Mouse (Mus musculus) hindbrain, embryonic 16.5 days (tissue): ENCODE data around the gene Serpina3b. TPM values are rescaled to one million over a fixed set of nuclear protein-coding genes. Genes with fewer than 3 reads are reported as not detected.

ENCODE experiments used
- ATAC-seq: fragments of 200-750 bp; cut with Nextera tagmentation; 2 replicates; pipeline ENCODE4 v1.8.0; 2017; ENCODE audit warnings: moderate TSS enrichment, moderate library complexity
- H3K27ac ChIP-seq: fragments of 300-500 bp; sonication (generic); 2 replicates; pipeline ENCODE4 v1.5.1; 2014; ENCODE audit warnings: low read depth, mild to moderate bottlenecking, control low read depth, low read length, moderate library complexity
- H3K27me3 ChIP-seq: fragments of 300-500 bp; sonication (generic); replicated peaks from 2 replicates; pipeline ENCODE4 v1.6.1; 2014; ENCODE audit warnings: low read length; ENCODE audit not compliant: control insufficient read depth, insufficient read depth
- H3K36me3 ChIP-seq: fragments of 300-500 bp; sonication (generic); 2 replicates; pipeline ENCODE4 v1.6.1; 2014; ENCODE audit warnings: mild to moderate bottlenecking, low read length, moderate library complexity, mixed read lengths; ENCODE audit not compliant: control insufficient read depth, insufficient read depth
- H3K4me1 ChIP-seq: fragments of 300-500 bp; sonication (generic); 2 replicates; pipeline ENCODE4 v1.6.1; 2014; ENCODE audit warnings: low read depth, low read length; ENCODE audit not compliant: control insufficient read depth, insufficient read depth
- H3K4me2 ChIP-seq: fragments of 300-500 bp; sonication (generic); 2 replicates; pipeline ENCODE4 v1.6.1; 2014; ENCODE audit warnings: mild to moderate bottlenecking, low read length, control low read depth, moderate library complexity
- H3K4me3 ChIP-seq: fragments of 300-500 bp; sonication (generic); 2 replicates; pipeline ENCODE4 v1.5.1; 2014; ENCODE audit warnings: mild to moderate bottlenecking, low read length, control low read depth, moderate library complexity
- H3K9ac ChIP-seq: fragments of 300-500 bp; sonication (generic); 2 replicates; pipeline ENCODE4 v1.6.1; 2014; ENCODE audit warnings: low read depth, mild to moderate bottlenecking, control low read depth, low read length, moderate library complexity
- H3K9me3 ChIP-seq: fragments of 300-500 bp; sonication (generic); 2 replicates; pipeline ENCODE4 v1.6.1; 2014; ENCODE audit warnings: mild to moderate bottlenecking, low read length, moderate library complexity; ENCODE audit not compliant: control insufficient read depth
- WGBS: fragments of 180-500 bp; shearing (Covaris S2); extraction: QIAGEN DNeasy Blood & Tissue Kit; methylation state at CpG from one replicate; pipeline ENCODE4 v1.1.7; 2014; 5-methylcytosine and 5-hydroxymethylcytosine counted together
- polyA plus RNA-seq: library from polyadenylated mRNA; unstranded; fragments of >200 nt; fragmentation: Nextera tagmentation; extraction: Ambion mirVana; gene quantifications from 2 replicates; pipeline ENCODE4 v1.2.1, GENCODE M21; 2015

The Serpina3b gene
- polyA plus RNA-seq, 1 experiment from 2014 or later: not detected

DNA sequence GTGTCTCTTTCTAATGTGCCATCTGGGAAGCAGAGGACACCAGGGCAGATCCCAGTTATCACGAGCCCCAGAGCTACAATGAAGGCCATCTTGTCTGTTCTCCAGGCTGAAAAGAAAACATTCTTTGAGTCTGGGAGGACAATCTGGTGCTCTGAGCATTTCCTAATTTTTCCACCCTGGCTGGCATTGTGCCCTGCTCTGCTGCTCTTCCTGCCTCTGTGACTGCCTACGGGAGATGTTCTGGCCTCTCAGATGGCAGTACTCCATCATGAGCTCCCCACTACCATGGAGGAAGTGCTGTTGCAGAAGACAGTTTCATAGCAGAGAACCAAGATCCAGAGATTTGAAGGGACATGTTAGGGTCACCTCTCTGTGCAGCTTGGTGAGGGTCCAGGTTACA lies 24.2 kb downstream of the Serpina3b start:
- 76% methylated on average over 2 of the region's 2 CpGs for WGBS
- no peaks in the 10 kb centered on the region for H3K9me3 ChIP-seq
- no peak overlapping the region for H3K9ac ChIP-seq
- H3K27ac ChIP-seq: no peak overlapping the region
- H3K36me3 ChIP-seq: no peaks in the 10 kb centered on the region
- no peak overlapping the region for H3K4me3 ChIP-seq
- H3K4me1 ChIP-seq: no peaks in the 10 kb centered on the region
- no peak for ATAC-seq
- H3K4me2 ChIP-seq: no peak overlapping the region
- H3K27me3 ChIP-seq: no peaks in the 10 kb centered on the region

GRCm38 (mm10) chr12:104153041-104153645 lies 25.3 kb downstream of the Serpina3b start:
- ATAC-seq: no peak
- H3K4me3 ChIP-seq: no peak overlapping the region
- no peaks in the 10 kb centered on the region for H3K27me3 ChIP-seq
- H3K9me3 ChIP-seq: no peaks in the 10 kb centered on the region
- H3K9ac ChIP-seq: no peak overlapping the region
- H3K27ac ChIP-seq: no peak overlapping the region
- H3K4me2 ChIP-seq: no peak overlapping the region
- no peaks in the 10 kb centered on the region for H3K4me1 ChIP-seq
- H3K36me3 ChIP-seq: no peaks in the 10 kb centered on the region
- 86% methylated on average over 3 of the region's 3 CpGs for WGBS

DNA sequence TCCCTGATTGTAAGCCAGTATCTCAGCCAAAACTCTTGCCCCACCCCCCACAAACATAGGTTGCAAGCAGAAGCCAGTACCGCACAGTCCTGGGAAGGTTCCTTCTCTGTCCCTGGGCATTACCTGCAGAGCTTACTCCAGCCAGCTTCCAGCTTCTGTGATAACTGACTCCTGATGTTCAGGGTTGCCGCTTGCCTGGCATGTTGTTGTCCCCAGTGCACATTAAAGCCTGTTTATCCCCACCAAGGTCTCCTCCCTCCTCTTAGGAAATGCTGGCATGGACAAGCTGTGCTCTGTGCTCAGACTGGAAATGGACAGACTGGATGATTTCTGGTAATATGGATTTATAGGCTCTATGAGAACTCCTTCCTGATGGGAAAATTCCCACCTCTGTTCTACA lies 25.9 kb downstream of the Serpina3b start, which contains the start of gene Serpina3c:
Gene Serpina3c (minus strand): TSS at position 215 of the 400 bp plus-strand sequence.
- 95% methylated on average over 2 of the region's 2 CpGs for WGBS
- Histone ChIP-seq H3K4me1 (no peaks in the 10 kb centered on the region), H3K36me3 (no peaks in the 10 kb centered on the region), H3K27ac (no peak within 1 kb of the TSS), H3K4me3 (no peak within 1 kb of the TSS), H3K27me3 (no peaks in the 10 kb centered on the region), H3K9ac (no peak within 1 kb of the TSS), H3K4me2 (no peak within 1 kb of the TSS), H3K9me3 (no peaks in the 10 kb centered on the region)
- ATAC-seq: no peak

GRCm38 (mm10) chr12:104174747-104175146 lies 47.0 kb downstream of the Serpina3b start:
- Histone ChIP-seq H3K9me3 (no peaks in the 10 kb centered on the region), H3K27me3 (no peaks in the 10 kb centered on the region), H3K27ac (no peak overlapping the region), H3K4me3 (no peak overlapping the region), H3K9ac (no peak overlapping the region), H3K4me2 (no peak overlapping the region), H3K4me1 (no peaks in the 10 kb centered on the region), H3K36me3 (no peaks in the 10 kb centered on the region)
- no peak for ATAC-seq
- 68% methylated on average over 3 of the region's 3 CpGs for WGBS

DNA sequence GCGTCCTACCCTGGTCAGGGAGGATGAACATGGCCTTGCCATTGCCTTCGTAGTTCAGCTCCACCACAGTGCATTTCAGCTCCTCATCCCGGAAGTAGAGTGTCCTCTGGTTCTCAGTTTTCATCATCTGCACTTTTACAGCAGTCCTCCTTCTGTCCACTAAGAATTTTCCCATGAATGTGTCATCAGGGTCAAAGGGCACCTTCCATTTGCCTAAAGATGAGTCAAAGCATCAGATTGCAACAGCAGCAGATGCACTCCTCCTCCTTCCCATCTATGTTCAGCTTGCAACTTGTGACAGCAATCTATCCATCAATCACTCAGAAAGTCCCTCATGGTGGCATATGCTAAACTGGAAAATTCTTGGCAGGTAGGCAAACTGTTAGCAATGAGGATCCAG lies 47.8 kb downstream of the Serpina3b start:
- ATAC-seq: no peak
- H3K27ac ChIP-seq: no peak overlapping the region
- 85% methylated on average over 3 of the region's 3 CpGs for WGBS
- no peak overlapping the region for H3K9ac ChIP-seq
- no peaks in the 10 kb centered on the region for H3K4me1 ChIP-seq
- no peak overlapping the region for H3K4me2 ChIP-seq
- no peaks in the 10 kb centered on the region for H3K9me3 ChIP-seq
- no peak overlapping the region for H3K4me3 ChIP-seq
- H3K27me3 ChIP-seq: no peaks in the 10 kb centered on the region
- no peaks in the 10 kb centered on the region for H3K36me3 ChIP-seq

GRCm38 (mm10) chr12:104178577-104178976 lies 50.8 kb downstream of the Serpina3b start:
- Histone ChIP-seq H3K27me3 (no peaks in the 10 kb centered on the region), H3K9ac (no peak overlapping the region), H3K4me1 (no peaks in the 10 kb centered on the region), H3K4me3 (no peak overlapping the region), H3K9me3 (no peaks in the 10 kb centered on the region), H3K4me2 (no peak overlapping the region), H3K36me3 (no peaks in the 10 kb centered on the region), H3K27ac (no peak overlapping the region)
- ATAC-seq: no peak

DNA sequence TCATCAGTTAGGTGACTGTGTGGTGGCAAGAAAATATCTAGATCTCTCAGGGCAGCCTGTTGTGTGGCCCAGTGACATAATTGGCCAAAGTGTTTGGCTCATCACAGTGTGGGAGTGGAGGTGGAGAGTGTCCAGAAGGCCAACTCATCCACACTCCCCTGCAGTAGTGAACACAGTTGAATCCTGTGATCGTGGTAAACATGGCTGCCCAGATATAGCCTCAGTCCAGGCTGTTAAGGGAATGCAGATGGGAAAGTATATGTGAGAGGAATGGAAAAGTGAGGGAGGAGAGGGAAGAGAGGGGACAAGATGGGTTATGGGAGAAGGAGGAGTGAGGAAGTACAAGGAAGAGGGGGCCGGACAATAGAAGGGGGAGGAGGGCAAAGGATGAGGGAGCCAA lies 51.2 kb downstream of the Serpina3b start:
- Histone ChIP-seq H3K4me3 (no peak overlapping the region), H3K36me3 (no peaks in the 10 kb centered on the region), H3K4me2 (no peak overlapping the region), H3K9me3 (no peaks in the 10 kb centered on the region), H3K4me1 (no peaks in the 10 kb centered on the region), H3K27ac (no peak overlapping the region), H3K27me3 (no peaks in the 10 kb centered on the region), H3K9ac (no peak overlapping the region)
- no peak for ATAC-seq
- 87% methylated on average over 2 of the region's 2 CpGs for WGBS

DNA sequence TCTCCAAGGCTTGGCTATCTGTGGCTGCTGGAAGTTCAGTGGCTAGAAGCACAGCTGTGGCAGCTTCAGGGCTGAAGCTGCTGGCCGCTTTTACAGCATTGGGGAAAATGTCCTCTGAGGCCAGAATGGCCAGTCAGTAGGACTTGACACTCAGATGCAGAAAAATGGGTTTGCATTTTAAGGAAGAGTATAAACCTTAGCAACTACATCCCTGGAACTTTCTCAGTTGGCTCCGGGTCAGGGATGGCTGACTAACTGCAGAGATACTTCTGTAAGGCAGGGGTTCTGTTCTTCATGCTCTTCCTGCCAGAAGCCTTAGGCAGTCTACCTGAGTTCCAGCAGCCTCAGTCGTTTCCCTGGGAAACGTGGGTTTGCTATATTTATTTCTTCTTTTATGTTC lies 57.2 kb downstream of the Serpina3b start:
- no peak overlapping the region for H3K9ac ChIP-seq
- H3K4me2 ChIP-seq: no peak overlapping the region
- H3K27me3 ChIP-seq: no peaks in the 10 kb centered on the region
- ATAC-seq: no peak
- no peaks in the 10 kb centered on the region for H3K36me3 ChIP-seq
- H3K27ac ChIP-seq: no peak overlapping the region
- no peaks in the 10 kb centered on the region for H3K9me3 ChIP-seq
- H3K4me3 ChIP-seq: no peak overlapping the region
- WGBS: 81% methylated on average over 4 of the region's 4 CpGs
- H3K4me1 ChIP-seq: no peaks in the 10 kb centered on the region

DNA sequence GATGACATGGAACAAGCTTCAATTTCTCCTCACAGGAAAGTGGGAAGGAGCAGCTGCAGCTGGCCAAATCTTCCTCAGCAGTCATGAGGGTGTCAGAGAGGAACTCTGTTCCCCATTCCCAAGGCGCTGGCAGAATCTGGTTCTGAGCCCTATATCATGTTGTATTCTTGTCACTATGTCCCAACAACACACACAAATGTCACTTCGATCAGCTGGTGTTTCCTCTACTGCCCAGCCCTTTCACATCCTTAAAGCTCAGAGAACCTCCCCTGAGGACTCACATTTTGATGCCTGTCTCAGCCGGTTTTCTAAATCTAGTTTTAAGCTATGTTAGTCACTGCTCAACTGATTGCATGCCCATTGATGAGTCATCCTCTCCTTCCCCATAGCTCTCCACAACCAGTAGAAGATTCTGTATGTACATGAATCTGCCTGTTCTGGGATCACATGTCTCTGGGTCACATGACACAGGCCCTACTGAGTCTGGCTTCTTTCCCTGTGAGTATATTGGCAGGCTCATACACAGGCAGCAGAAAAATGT lies 58.3 kb downstream of the Serpina3b start:
- Histone ChIP-seq H3K4me1 (no peaks in the 10 kb centered on the region), H3K4me3 (no peak overlapping the region), H3K9ac (no peak overlapping the region), H3K4me2 (no peak overlapping the region), H3K36me3 (no peaks in the 10 kb centered on the region), H3K27ac (no peak overlapping the region), H3K27me3 (no peaks in the 10 kb centered on the region), H3K9me3 (no peaks in the 10 kb centered on the region)
- no peak for ATAC-seq
- 82% methylated on average over 3 of the region's 3 CpGs for WGBS
